Mouse (Mus musculus) intestine, embryonic 16.5 days (tissue): ENCODE results near the gene Npvf. TPM values are rescaled to one million over a fixed set of nuclear protein-coding genes. Genes with fewer than 3 reads are reported as not detected.

ENCODE experiments used
- ATAC-seq: fragments of 200-750 bp; cut with Nextera tagmentation; 2 replicates; pipeline ENCODE4 v1.8.0; 2017; ENCODE audit warnings: moderate TSS enrichment, moderate library complexity
- H3K27ac ChIP-seq: fragments of 300-500 bp; sonication (generic); 2 replicates; pipeline ENCODE4 v1.5.1; 2014; ENCODE audit warnings: mild to moderate bottlenecking, low read length
- H3K27me3 ChIP-seq: fragments of 300-500 bp; sonication (generic); replicated peaks from 2 replicates; pipeline ENCODE4 v1.6.1; 2014; ENCODE audit warnings: low read length, control low read depth, mixed read lengths; ENCODE audit not compliant: control insufficient read depth, insufficient read depth
- H3K36me3 ChIP-seq: fragments of 300-500 bp; sonication (generic); 2 replicates; pipeline ENCODE4 v1.6.1; 2014; ENCODE audit warnings: low read length, control low read depth; ENCODE audit not compliant: control insufficient read depth, insufficient read depth
- H3K4me1 ChIP-seq: fragments of 300-500 bp; sonication (generic); 2 replicates; pipeline ENCODE4 v1.6.1; 2014; ENCODE audit warnings: low read length, control low read depth, mixed read lengths; ENCODE audit not compliant: control insufficient read depth, insufficient read depth
- H3K4me2 ChIP-seq: fragments of 300-500 bp; sonication (generic); 2 replicates; pipeline ENCODE4 v1.6.1; 2014; ENCODE audit warnings: low read depth, low read length, control low read depth
- H3K4me3 ChIP-seq: fragments of 300-500 bp; sonication (generic); 2 replicates; pipeline ENCODE4 v1.5.1; 2014; ENCODE audit warnings: mild to moderate bottlenecking, low read length
- H3K9ac ChIP-seq: fragments of 300-500 bp; sonication (generic); 2 replicates; pipeline ENCODE4 v1.6.1; 2014; ENCODE audit warnings: low read depth, low read length
- H3K9me3 ChIP-seq: fragments of 300-500 bp; sonication (generic); 2 replicates; pipeline ENCODE4 v1.6.1; 2016; ENCODE audit warnings: low read length, control low read depth; ENCODE audit not compliant: control insufficient read depth
- WGBS: fragments of 180-500 bp; shearing (Covaris S2); extraction: QIAGEN DNeasy Blood & Tissue Kit; methylation state at CpG from one replicate; pipeline ENCODE4 v1.1.7; 2014; 5-methylcytosine and 5-hydroxymethylcytosine counted together
- polyA plus RNA-seq: library from polyadenylated mRNA; unstranded; fragments of >200 nt; fragmentation: Nextera tagmentation; extraction: Ambion mirVana; gene quantifications from 2 replicates; pipeline ENCODE4 v1.2.1, GENCODE M21; 2015

Gene Npvf
- polyA plus RNA-seq = not detected in 2 replicates

GRCm38 (mm10) chr6:50654356-50654755 is at the start of gene Npvf:
Gene Npvf, minus strand, starts transcription at chr6:50654439.
- ATAC-seq = no peak
- no peaks in the 10 kb centered on the region for H3K27me3 ChIP-seq
- H3K36me3 ChIP-seq = no peaks in the 10 kb centered on the region
- 81% methylated on average over 4 of the region's 4 CpGs for WGBS
- no peak within 1 kb of the TSS for H3K27ac ChIP-seq
- H3K9me3 ChIP-seq = no peaks in the 10 kb centered on the region
- H3K4me1 ChIP-seq = no peaks in the 10 kb centered on the region
- H3K4me3 ChIP-seq = no peak within 1 kb of the TSS
- H3K9ac ChIP-seq = no peak within 1 kb of the TSS
- H3K4me2 ChIP-seq = no peak within 1 kb of the TSS

DNA sequence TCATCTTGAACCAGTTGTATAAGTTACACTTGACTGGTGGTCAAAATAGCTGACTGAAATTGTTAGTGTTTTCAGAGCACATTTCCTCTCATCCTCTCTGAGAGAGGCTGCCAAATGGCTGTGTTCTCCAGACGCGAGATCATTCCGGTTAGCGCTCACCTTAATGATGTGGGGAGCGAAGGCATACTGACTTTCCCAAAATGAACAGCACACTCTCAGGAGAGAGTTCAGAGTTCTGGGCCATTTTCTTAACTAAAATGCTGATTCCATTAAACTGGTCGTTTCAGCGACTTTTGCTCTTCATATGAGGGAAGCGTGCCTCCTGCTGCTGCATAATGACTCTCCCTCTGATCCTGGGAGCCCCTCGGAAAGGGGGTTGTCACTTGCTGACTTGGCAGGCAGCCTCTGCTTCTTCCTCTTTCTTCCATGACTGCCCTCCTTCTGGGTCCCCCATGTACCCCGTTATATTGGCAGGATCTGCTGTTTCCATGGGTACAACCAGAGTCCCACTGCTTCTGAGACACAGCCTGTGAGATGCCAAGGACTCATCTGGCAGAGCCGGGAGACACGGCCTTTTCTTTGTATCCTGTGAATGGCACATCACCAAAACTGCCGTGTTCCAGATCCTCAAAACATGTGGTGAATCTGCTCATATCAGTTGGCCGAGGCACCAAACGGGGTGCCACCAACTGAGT is 35.0 kb upstream of the Npvf start:
- 57% methylated on average over 15 of the region's 15 CpGs for WGBS
- ATAC-seq = no peak
- H3K27me3 ChIP-seq = no peaks in the 10 kb centered on the region
- no peaks in the 10 kb centered on the region for H3K4me1 ChIP-seq
- no peak overlapping the region for H3K9ac ChIP-seq
- no peaks in the 10 kb centered on the region for H3K36me3 ChIP-seq
- H3K9me3 ChIP-seq = no peaks in the 10 kb centered on the region
- no peak overlapping the region for H3K4me2 ChIP-seq
- H3K27ac ChIP-seq = no peak overlapping the region
- H3K4me3 ChIP-seq = no peak overlapping the region

GRCm38 (mm10) chr6:50684646-50685415 is 30.6 kb upstream of the Npvf start:
- Histone ChIP-seq H3K4me1 (no peaks in the 10 kb centered on the region), H3K36me3 (no peaks in the 10 kb centered on the region), H3K9me3 (no peaks in the 10 kb centered on the region), H3K27me3 (no peaks in the 10 kb centered on the region), H3K4me3 (no peak overlapping the region), H3K27ac (no peak overlapping the region), H3K9ac (no peak overlapping the region), H3K4me2 (no peak overlapping the region)
- WGBS = 45% methylated on average over 7 of the region's 7 CpGs
- ATAC-seq = no peak

DNA sequence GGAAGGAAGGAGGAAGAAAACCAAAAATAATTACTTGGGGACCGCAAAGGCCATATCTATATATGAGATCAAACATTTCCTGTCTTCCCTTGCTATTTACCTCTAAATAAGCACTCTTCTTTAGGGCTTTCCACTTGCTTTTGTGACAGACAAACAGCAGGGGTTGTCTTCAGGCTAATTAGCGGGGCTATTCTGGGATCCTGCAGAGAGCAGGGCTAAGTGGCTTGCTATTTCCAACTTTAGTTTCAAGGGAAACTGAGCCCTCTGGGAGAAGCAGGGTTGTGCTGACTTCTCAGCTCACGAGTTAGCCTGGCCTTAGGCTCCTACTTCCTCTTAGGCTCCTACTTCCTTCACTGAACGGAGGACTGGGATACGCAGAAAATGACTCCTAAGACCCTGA is 27.3 kb upstream of the Npvf start:
- ATAC-seq = no peak
- Histone ChIP-seq H3K27ac (no peak overlapping the region), H3K4me3 (no peak overlapping the region), H3K36me3 (no peaks in the 10 kb centered on the region), H3K4me2 (no peak overlapping the region), H3K27me3 (no peaks in the 10 kb centered on the region), H3K9ac (no peak overlapping the region), H3K4me1 (no peaks in the 10 kb centered on the region), H3K9me3 (no peaks in the 10 kb centered on the region)
- WGBS = 57% methylated on average over 5 of the region's 5 CpGs

DNA sequence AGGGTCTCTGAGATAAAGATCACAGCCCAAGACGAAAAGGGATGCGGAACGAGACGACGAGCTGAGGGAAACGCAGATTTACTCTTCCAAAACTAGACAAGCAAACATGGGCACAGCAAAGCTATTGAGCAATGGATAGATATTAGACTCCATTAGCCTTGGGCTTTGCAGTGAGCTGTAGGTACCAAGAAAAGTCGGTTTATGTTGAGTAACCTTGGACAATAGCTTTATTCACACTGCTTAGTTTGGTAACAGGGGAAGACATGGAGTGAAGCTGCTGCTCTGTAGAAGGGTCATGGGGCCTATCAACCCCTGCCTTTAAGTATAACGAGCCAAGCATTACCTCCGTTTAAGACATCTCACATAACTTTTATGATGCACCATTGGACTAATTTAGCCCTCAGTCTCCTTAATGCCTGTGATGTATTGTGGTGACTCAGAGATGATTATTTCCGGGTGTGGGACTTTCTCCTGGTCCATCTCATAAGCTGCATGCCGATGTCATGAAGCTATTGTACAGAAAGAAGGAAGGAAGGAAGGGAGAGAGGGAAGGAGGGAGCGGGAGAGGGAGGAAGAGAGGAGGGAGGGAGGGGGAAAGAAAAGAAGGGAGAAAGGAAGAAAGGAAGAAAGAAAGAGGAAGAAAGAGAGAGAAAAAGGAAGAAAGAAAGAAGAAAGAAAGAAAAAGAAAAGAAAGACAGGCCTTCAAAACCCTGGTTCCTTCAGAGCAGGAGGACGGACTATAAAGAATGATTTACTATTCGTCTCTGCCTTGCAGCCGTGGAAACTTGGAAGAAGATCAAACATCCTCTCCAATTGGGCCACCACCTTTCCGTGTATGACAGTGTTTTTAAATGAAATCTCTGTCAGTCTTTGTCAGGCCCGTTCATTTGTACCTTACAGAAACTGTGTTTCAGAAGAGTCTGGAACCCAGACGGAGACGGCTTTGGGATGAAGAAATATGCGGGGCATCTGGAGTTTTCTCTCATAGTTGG is 26.3 kb upstream of the Npvf start:
- Histone ChIP-seq H3K27ac (no peak overlapping the region), H3K36me3 (no peaks in the 10 kb centered on the region), H3K27me3 (no peaks in the 10 kb centered on the region), H3K4me3 (no peak overlapping the region), H3K4me2 (no peak overlapping the region), H3K9ac (no peak overlapping the region), H3K4me1 (no peaks in the 10 kb centered on the region), H3K9me3 (no peaks in the 10 kb centered on the region)
- no peak for ATAC-seq
- 58% methylated on average over 20 of the region's 20 CpGs for WGBS

- no peak overlapping the region for H3K9ac ChIP-seq
- no peaks in the 10 kb centered on the region for H3K4me1 ChIP-seq
- H3K27ac ChIP-seq = no peak overlapping the region
- ATAC-seq = 0 out of 2 replicates have a peak, but pooled peaks have one; percentile 5
- H3K36me3 ChIP-seq = no peaks in the 10 kb centered on the region
- H3K4me2 ChIP-seq = no peak overlapping the region
- no peaks in the 10 kb centered on the region for H3K9me3 ChIP-seq
- no peak overlapping the region for H3K4me3 ChIP-seq
- H3K27me3 ChIP-seq = no peaks in the 10 kb centered on the region
- WGBS = 83% methylated on average over 2 of the region's 2 CpGs
Observed at GRCm38 (mm10) chr6:50679486-50679828, 25.2 kb upstream of the Npvf start.

GRCm38 (mm10) chr6:50678826-50679485 is 24.7 kb upstream of the Npvf start:
- H3K4me1 ChIP-seq = no peaks in the 10 kb centered on the region
- no peak overlapping the region for H3K9ac ChIP-seq
- no peaks in the 10 kb centered on the region for H3K27me3 ChIP-seq
- H3K36me3 ChIP-seq = no peaks in the 10 kb centered on the region
- 28% methylated on average over 8 of the region's 8 CpGs for WGBS
- H3K4me2 ChIP-seq = no peak overlapping the region
- H3K4me3 ChIP-seq = no peak overlapping the region
- H3K9me3 ChIP-seq = no peaks in the 10 kb centered on the region
- ATAC-seq = peak; percentile 67; the same call in 1 of the 2 replicates
- H3K27ac ChIP-seq = no peak overlapping the region

DNA sequence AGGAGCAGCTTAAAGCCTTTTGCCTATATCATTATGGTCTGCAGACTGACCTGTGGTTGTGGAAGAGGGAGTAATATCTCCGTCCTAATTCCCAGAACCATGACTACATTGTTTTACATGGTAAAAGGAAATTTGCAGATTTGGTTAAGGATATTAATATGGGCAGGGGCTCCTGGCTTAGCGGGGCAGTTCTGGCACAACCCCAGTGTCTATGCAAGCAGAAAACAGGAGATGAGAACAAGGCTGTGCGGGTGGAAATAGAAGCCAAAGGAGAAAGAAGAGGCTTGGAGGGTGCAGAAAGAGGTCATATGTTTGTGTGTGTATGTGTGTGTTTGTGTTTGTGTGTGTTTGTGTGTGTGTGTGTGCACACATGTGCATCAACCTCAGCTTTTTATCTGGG is 17.0 kb upstream of the Npvf start:
- no peak overlapping the region for H3K4me2 ChIP-seq
- H3K9ac ChIP-seq = no peak overlapping the region
- H3K27me3 ChIP-seq = no peaks in the 10 kb centered on the region
- H3K4me3 ChIP-seq = no peak overlapping the region
- H3K27ac ChIP-seq = no peak overlapping the region
- ATAC-seq = no peak
- 87% methylated on average over 3 of the region's 3 CpGs for WGBS
- no peaks in the 10 kb centered on the region for H3K36me3 ChIP-seq
- H3K4me1 ChIP-seq = no peaks in the 10 kb centered on the region
- H3K9me3 ChIP-seq = no peaks in the 10 kb centered on the region

- no peak overlapping the region for H3K4me2 ChIP-seq
- no peak overlapping the region for H3K27ac ChIP-seq
- 61% methylated on average over 5 of the region's 5 CpGs for WGBS
- H3K4me3 ChIP-seq = no peak overlapping the region
- H3K9ac ChIP-seq = no peak overlapping the region
- ATAC-seq = no peak
- no peaks in the 10 kb centered on the region for H3K9me3 ChIP-seq
- no peaks in the 10 kb centered on the region for H3K36me3 ChIP-seq
- no peaks in the 10 kb centered on the region for H3K27me3 ChIP-seq
- H3K4me1 ChIP-seq = no peaks in the 10 kb centered on the region
Observed at GRCm38 (mm10) chr6:50666937-50667336, 12.7 kb upstream of the Npvf start.
